Mouse (Mus musculus) cerebellum, adult 9-11 months (tissue): Measurements from ENCODE around the gene Fcrlb.

Experiments
- DNase-seq: peaks from one replicate; pipeline ENCODE4 v3.0.0; 2022

The Fcrlb gene

GRCm38 (mm10) chr1:170868107-170868904, 44.4 kb downstream of the Fcrlb start:
- DNase-seq: peak; percentile 83

- DNase-seq: peak; percentile 94
Observed at GRCm38 (mm10) chr1:170867691-170868105, 45.0 kb downstream of the Fcrlb start, which contains the start of gene Atf6. TSS of gene Atf6 (minus strand) at chr1:170867771.

- peak; percentile 28 for DNase-seq
Observed at GRCm38 (mm10) chr1:170866992-170867690, 45.6 kb downstream of the Fcrlb start.

- DNase-seq: no peak
Observed at GRCm38 (mm10) chr1:170865406-170865805, 47.3 kb downstream of the Fcrlb start.

GRCm38 (mm10) chr1:170864754-170865153, 48.0 kb downstream of the Fcrlb start:
- DNase-seq: no peak

- no peak for DNase-seq
Observed at GRCm38 (mm10) chr1:170864234-170864633, 48.5 kb downstream of the Fcrlb start.

GRCm38 (mm10) chr1:170863033-170863432, 49.7 kb downstream of the Fcrlb start:
- DNase-seq: no peak

GRCm38 (mm10) chr1:170862435-170862717, 50.4 kb downstream of the Fcrlb start:
- no peak for DNase-seq

- no peak for DNase-seq
Observed at GRCm38 (mm10) chr1:170861671-170862434, 50.9 kb downstream of the Fcrlb start.

- no peak for DNase-seq
Observed at GRCm38 (mm10) chr1:170858872-170859271, 53.9 kb downstream of the Fcrlb start.

- DNase-seq: peak; percentile 33
Observed at GRCm38 (mm10) chr1:170857369-170857768, 55.4 kb downstream of the Fcrlb start.
